Mouse (Mus musculus): Measurements from ENCODE around the gene Clic6.

Gene Clic6

DNA sequence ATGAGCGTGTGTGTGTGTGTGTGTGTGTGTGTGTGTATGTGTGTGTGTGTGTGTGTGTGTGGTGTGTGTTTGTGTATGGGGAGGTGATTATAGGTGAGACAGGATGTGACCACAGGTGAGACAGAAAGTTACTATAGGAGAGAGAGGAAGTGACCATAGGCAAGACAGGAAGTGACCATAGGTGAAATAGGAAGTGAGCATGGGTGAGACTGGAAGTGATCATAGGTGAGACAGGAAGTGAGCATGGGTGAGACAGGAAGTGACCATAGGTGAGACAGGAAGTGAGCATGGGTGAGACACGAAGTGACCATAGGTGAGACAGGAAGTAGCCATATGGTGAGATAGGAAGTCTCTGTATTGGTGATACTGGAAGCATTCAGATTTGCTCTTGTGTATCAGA, 49.7 kb downstream of the Clic6 start:
- no peak for DNase-seq

- no peak for DNase-seq
These were observed 52.8 kb downstream of the Clic6 start for GRCm38 (mm10) chr16:92538356-92538755.

DNA sequence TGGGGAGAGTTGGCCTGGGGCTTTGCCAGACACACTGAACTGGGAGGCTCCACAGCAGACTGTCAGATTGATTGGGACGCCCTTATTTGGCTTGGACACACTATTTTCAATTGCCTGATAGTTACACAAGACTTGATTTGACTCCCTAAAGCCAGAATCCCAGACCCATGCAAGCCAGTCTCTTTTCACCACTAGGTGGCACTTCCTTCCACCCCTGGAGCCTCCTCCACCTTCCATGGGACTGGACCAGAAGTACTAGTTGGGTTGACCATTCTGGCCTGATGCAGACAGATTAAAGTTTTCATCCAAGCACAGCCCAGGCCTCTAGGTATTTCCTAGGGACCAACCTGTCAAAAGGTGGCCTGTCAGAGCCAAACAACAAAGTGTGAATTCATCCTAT, 58.7 kb downstream of the Clic6 start:
- DNase-seq = peak; percentile 57

DNA sequence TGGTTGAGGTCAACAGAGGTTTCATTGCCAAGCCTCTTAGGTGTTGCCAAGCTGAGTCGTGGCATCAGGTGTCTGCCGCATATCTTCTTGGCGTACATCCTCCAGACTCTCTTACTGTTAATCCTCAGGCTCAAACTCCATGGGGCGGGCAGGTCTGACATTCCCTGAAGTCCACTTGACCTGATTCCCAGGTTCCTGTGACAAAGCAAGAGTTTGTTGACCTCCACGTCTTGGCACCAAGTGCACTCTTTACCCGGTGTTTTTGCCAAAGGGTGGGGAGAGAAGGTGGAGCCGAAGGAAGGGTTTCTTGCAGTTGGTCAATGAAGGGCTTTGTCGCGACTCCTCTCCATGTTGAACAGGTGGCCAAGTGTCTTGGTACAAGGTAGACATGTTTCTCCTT, 63.1 kb downstream of the Clic6 start:
- no peak for DNase-seq

DNA sequence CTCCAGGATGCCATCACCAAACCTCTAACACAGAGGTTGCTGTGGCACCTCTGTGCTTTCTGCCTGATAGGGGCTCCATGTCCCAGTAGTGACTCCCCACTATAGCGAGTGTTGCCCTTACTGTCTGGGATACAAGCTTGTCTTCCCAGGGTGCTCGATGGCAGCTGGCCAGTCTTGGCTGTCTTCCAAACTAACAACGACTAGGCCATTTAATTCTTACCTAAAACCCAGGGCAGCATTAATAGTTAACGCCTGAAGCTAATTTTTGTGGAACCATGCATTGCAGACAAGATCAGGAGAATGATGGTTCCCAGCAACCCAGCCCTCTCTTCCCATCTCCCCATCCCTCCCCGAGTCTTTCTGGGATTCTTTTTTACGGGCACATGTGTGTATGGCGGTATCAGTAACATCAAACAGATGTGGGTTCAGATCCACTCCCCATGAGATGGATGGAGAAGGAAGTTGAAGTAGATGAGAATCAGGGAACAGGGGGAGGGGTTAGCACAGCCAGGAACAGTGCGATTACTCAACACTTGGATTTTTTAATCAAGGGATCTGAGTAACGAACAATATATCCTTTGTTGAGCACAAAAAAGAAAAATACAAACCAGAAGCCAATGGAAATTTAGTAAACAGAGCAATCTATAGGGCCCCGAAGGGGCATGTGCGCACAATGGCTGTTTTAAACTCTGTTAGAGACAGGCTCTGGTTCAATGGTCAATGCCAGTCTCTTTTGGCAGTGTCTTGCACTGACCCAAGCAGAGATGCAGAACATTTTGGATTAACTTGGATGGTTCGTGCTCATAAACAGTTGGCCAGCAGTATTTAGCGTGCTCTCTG, 66.0 kb downstream of the Clic6 start:
- DNase-seq = no peak

GRCm38 (mm10) chr16:92552106-92552382, 66.5 kb downstream of the Clic6 start:
- no peak for DNase-seq

- DNase-seq = peak; percentile 14
These were observed 67.3 kb downstream of the Clic6 start for GRCm38 (mm10) chr16:92552858-92553257.

GRCm38 (mm10) chr16:92555051-92555450, 69.5 kb downstream of the Clic6 start:
- no peak for DNase-seq

DNA sequence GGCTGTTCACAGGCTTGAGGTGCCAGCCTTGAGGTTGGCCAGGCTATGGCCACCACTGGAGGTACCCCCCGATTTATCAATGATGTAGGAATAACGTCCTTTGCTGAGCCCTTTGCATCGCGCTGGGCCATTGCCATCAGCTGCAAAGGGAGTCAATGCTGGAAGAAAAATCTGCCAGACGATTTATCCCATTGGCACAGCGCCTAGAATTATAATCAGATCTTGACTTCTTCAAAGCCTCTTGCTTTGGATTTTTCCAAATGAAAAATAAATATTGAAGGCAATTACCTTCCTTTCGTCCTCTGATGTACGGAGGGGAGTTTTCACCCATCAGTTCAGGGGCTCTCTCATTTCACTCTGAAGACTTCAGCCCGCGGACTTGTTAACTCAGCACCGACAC, 79.8 kb downstream of the Clic6 start:
- DNase-seq = no peak

DNA sequence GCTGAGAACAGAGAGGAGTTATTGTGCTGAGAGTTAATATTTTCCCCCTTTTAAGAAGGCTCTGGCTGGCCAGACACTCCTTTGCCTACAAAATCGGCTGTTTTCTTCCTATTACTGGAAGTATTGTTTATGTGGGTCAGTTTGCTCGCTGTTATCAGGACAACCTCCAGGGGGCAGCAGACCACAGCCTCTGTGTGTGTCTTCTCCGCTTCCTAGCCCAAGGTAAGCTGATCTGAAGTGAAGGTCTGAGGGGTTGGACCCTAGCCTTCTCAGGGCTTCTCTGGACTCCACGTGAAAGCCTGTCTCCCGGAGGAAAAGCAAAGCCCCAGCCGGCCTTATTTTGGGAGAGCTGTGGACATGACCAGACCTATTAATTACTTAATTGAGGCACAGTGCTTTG, 80.2 kb downstream of the Clic6 start:
- DNase-seq = peak; percentile 84

DNA sequence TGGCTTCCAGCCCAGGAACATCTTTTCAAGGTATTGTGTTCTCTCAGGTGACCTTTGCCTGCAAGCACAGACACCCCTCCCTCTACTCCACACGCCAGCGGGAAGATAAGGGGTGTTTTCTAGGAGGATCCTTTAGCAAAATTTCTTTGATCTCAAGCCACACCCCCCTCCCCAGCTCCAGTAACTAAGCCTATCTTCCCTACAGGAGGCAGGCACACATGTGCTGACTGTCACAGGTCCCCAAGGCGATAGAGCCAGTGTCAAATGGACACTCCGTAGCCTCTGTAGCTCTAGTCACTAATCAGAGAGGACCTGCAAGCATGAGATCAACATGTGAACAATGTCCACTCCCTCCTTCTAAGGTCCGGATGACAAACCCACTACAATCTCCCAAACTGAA, 80.6 kb downstream of the Clic6 start:
- no peak for DNase-seq

- DNase-seq = no peak
These were observed 85.7 kb downstream of the Clic6 start for GRCm38 (mm10) chr16:92571246-92571645.

DNA sequence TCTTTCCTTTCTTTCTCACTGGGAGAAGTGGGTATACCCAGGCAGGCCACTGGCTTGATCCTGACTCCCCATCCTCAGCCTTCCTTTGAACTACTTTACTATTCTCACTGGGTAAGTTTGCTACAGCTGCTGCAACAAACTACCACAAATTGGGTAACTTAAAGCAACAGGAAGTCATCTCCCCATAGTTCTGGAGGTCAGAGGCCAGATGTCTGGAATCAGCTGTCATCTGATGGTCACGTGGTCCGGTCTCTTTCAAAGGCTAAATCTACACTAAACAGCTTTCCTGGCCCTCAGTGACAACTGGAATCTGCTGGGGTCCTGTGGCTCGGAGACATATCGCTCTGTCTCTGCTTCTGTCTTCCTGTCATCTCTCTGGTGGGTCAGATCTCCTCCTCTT, 87.7 kb downstream of the Clic6 start:
- no peak for DNase-seq

DNA sequence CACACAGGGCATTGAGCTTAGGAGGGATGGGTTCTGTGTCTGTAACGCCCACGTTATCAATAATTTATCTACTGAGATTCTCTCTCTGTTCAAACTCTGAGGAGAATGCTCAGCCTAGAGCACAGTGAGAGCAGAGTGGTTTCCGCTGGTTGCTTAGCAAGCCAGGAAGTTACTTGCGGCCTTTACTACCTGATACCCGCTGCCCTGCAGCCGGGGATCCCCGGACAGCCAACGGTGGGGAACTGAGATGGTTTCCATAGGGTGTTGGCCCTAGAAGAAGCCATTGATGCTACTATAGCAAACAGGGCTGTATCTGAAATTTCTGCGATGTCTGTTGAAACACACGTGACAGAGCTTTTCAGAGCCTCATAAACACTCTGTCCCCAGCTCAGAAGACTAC, 90.3 kb downstream of the Clic6 start:
- no peak for DNase-seq

- DNase-seq = no peak
These were observed 91.8 kb downstream of the Clic6 start for GRCm38 (mm10) chr16:92577381-92577780.

DNA sequence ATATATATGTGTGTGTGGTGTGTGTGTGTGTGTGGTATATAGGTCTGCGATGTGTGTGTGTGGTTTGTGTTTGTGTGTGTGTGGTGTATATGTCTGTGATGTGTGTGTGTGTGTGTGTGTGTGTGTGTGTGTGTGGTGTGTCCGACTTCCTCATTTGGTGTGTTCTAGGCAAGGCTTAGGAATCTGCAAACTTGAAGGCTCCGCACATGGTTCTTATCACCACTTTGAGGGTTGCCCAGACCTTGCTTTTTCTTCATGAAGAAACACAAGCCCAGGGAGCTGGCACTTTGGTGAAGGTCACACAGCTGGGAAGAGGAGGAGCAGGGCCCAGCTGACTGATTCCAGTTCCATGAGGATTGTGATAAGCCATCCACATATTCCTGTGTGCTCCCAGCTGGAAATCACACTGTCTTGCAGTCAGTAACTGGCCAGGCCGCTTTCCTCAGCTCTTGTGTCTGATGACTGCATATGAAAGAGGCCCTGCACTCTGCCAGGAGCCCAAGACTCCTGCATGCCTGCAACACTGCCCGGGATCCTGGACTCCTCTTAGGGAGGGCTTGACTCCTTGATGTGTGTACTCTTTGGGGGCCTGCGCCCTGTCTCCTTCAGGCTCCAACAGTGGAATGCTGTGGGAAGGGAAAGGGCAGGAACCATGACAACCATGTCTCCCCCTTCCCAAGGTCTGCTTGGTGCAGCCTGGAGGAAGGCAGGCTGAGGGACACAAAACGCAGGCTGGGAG, 93.5 kb downstream of the Clic6 start:
- no peak for DNase-seq

DNA sequence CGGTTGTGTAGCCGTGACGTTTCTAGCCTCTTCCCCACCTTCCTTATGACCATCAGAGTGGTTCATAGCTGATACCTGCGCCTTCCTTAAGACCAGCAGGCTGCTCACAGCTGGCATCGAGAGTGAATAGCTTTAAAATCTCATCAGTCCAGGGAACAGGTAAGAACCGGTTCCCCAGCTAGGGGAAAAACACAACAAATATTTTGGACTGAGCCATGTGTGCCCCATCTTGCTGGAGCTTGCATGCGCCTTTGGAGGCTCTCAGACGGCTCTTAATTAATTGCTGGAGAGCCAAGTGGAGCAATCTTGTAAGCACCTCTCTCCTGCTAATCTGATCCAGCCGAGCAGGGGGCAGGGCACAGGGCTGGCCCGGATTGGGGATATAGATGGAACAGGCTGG, 95.4 kb downstream of the Clic6 start:
- DNase-seq = no peak

GRCm38 (mm10) chr16:92581767-92582166, 96.2 kb downstream of the Clic6 start:
- DNase-seq = no peak

- no peak for DNase-seq
These were observed 102.3 kb downstream of the Clic6 start for GRCm38 (mm10) chr16:92587836-92588235.
